Mouse (Mus musculus): Measurements from ENCODE around the gene Wfdc1. TPM values are rescaled to one million over a fixed set of nuclear protein-coding genes. Genes with fewer than 3 reads are reported as not detected.

Gene Wfdc1
- polyA plus RNA-seq, 1 experiment = 25.8 TPM

GRCm38 (mm10) chr8:119638261-119638660, 27.9 kb upstream of the Wfdc1 start:
- Histone ChIP-seq H3K27me3 (ENCODE audit: control insufficient read depth, insufficient read depth, low read length) (no peaks in the 10 kb centered on the region), H3K27ac (ENCODE audit: control insufficient read depth, insufficient read depth, low read depth, low read length) (no peak overlapping the region), H3K4me3 (ENCODE audit: control insufficient read depth, low read depth, low read length) (no peak overlapping the region), H3K4me1 (ENCODE audit: control insufficient read depth, insufficient read depth, low read length) (peaks cover 8% of the 10 kb centered on the region), H3K36me3 (ENCODE audit: control insufficient read depth, insufficient read depth, low read length) (no peaks in the 10 kb centered on the region)
- no peak for TF ChIP-seq POLR2A (IDR thresholded peaks at IDR 0.05; ENCODE audit: control insufficient read depth, low read depth, low read length)
- no peak for TF ChIP-seq CTCF (IDR thresholded peaks at IDR 0.05; ENCODE audit: control insufficient read depth, insufficient read depth, insufficient replicate concordance, low read depth, low read length)

GRCm38 (mm10) chr8:119639798-119640197, 26.4 kb upstream of the Wfdc1 start:
- Histone ChIP-seq H3K36me3 (ENCODE audit: control insufficient read depth, insufficient read depth, low read length) (no peaks in the 10 kb centered on the region), H3K4me1 (ENCODE audit: control insufficient read depth, insufficient read depth, low read length) (peaks cover 7% of the 10 kb centered on the region), H3K4me3 (ENCODE audit: control insufficient read depth, low read depth, low read length) (no peak overlapping the region), H3K27me3 (ENCODE audit: control insufficient read depth, insufficient read depth, low read length) (no peaks in the 10 kb centered on the region), H3K27ac (ENCODE audit: control insufficient read depth, insufficient read depth, low read depth, low read length) (peak overlapping the region; percentile 25)
- no peak for TF ChIP-seq POLR2A (IDR thresholded peaks at IDR 0.05; ENCODE audit: control insufficient read depth, low read depth, low read length)
- TF ChIP-seq CTCF (IDR thresholded peaks at IDR 0.05; ENCODE audit: control insufficient read depth, insufficient read depth, insufficient replicate concordance, low read depth, low read length) = no peak

- H3K4me1 ChIP-seq (ENCODE audit: control insufficient read depth, insufficient read depth, low read length) = peaks cover 7% of the 10 kb centered on the region
- no peaks in the 10 kb centered on the region for H3K27me3 ChIP-seq (ENCODE audit: control insufficient read depth, insufficient read depth, low read length)
- no peak overlapping the region for H3K4me3 ChIP-seq (ENCODE audit: control insufficient read depth, low read depth, low read length)
- TF ChIP-seq POLR2A (IDR thresholded peaks at IDR 0.05; ENCODE audit: control insufficient read depth, low read depth, low read length) (no peak), CTCF (IDR thresholded peaks at IDR 0.05; ENCODE audit: control insufficient read depth, insufficient read depth, insufficient replicate concordance, low read depth, low read length) (no peak)
- H3K36me3 ChIP-seq (ENCODE audit: control insufficient read depth, insufficient read depth, low read length) = no peaks in the 10 kb centered on the region
- H3K27ac ChIP-seq (ENCODE audit: control insufficient read depth, insufficient read depth, low read depth, low read length) = no peak overlapping the region
These were observed 25.1 kb upstream of the Wfdc1 start for GRCm38 (mm10) chr8:119641058-119641457.

- no peak overlapping the region for H3K27ac ChIP-seq (ENCODE audit: control insufficient read depth, insufficient read depth, low read depth, low read length)
- H3K36me3 ChIP-seq (ENCODE audit: control insufficient read depth, insufficient read depth, low read length) = no peaks in the 10 kb centered on the region
- no peak for TF ChIP-seq POLR2A (IDR thresholded peaks at IDR 0.05; ENCODE audit: control insufficient read depth, low read depth, low read length)
- no peak for TF ChIP-seq CTCF (IDR thresholded peaks at IDR 0.05; ENCODE audit: control insufficient read depth, insufficient read depth, insufficient replicate concordance, low read depth, low read length)
These were observed 23.2 kb upstream of the Wfdc1 start for GRCm38 (mm10) chr8:119642960-119643359.

GRCm38 (mm10) chr8:119644429-119644960, 21.7 kb upstream of the Wfdc1 start:
- no peaks in the 10 kb centered on the region for H3K27me3 ChIP-seq (ENCODE audit: control insufficient read depth, insufficient read depth, low read length)
- no peak overlapping the region for H3K4me3 ChIP-seq (ENCODE audit: control insufficient read depth, low read depth, low read length)
- H3K36me3 ChIP-seq (ENCODE audit: control insufficient read depth, insufficient read depth, low read length) = no peaks in the 10 kb centered on the region
- no peak overlapping the region for H3K27ac ChIP-seq (ENCODE audit: control insufficient read depth, insufficient read depth, low read depth, low read length)
- TF ChIP-seq CTCF (IDR thresholded peaks at IDR 0.05; ENCODE audit: control insufficient read depth, insufficient read depth, insufficient replicate concordance, low read depth, low read length) = no peak
- TF ChIP-seq POLR2A (IDR thresholded peaks at IDR 0.05; ENCODE audit: control insufficient read depth, low read depth, low read length) = no peak
- H3K4me1 ChIP-seq (ENCODE audit: control insufficient read depth, insufficient read depth, low read length) = no peaks in the 10 kb centered on the region; the same call in 1 of the 2 replicates

More at GRCm38 (mm10) chr8:119642960-119643359, 23.2 kb upstream of the Wfdc1 start:
- H3K27me3 ChIP-seq (ENCODE audit: control insufficient read depth, insufficient read depth, low read length) = no peaks in the 10 kb centered on the region
- H3K4me3 ChIP-seq (ENCODE audit: control insufficient read depth, low read depth, low read length) = no peak overlapping the region
- H3K4me1 ChIP-seq (ENCODE audit: control insufficient read depth, insufficient read depth, low read length) = no peaks in the 10 kb centered on the region; the same call in 1 of the 2 replicates

GRCm38 (mm10) chr8:119644981-119645597, 21.1 kb upstream of the Wfdc1 start:
- Histone ChIP-seq H3K27me3 (ENCODE audit: control insufficient read depth, insufficient read depth, low read length) (no peaks in the 10 kb centered on the region), H3K4me3 (ENCODE audit: control insufficient read depth, low read depth, low read length) (no peak overlapping the region), H3K36me3 (ENCODE audit: control insufficient read depth, insufficient read depth, low read length) (no peaks in the 10 kb centered on the region), H3K4me1 (ENCODE audit: control insufficient read depth, insufficient read depth, low read length) (no peaks in the 10 kb centered on the region; the same call in 1 of the 2 replicates), H3K27ac (ENCODE audit: control insufficient read depth, insufficient read depth, low read depth, low read length) (no peak overlapping the region)
- TF ChIP-seq CTCF (IDR thresholded peaks at IDR 0.05; ENCODE audit: control insufficient read depth, insufficient read depth, insufficient replicate concordance, low read depth, low read length) (no peak), POLR2A (IDR thresholded peaks at IDR 0.05; ENCODE audit: control insufficient read depth, low read depth, low read length) (no peak)

GRCm38 (mm10) chr8:119646197-119646596, 20.0 kb upstream of the Wfdc1 start:
- peak overlapping the region; percentile 73 for H3K27ac ChIP-seq (ENCODE audit: control insufficient read depth, insufficient read depth, low read depth, low read length)
- H3K4me1 ChIP-seq (ENCODE audit: control insufficient read depth, insufficient read depth, low read length) = no peaks in the 10 kb centered on the region; the same call in 1 of the 2 replicates
- no peaks in the 10 kb centered on the region for H3K36me3 ChIP-seq (ENCODE audit: control insufficient read depth, insufficient read depth, low read length)
- no peak for TF ChIP-seq POLR2A (IDR thresholded peaks at IDR 0.05; ENCODE audit: control insufficient read depth, low read depth, low read length)
- peak; percentile 47; the same call in 1 of the 2 replicates for TF ChIP-seq CTCF (IDR thresholded peaks at IDR 0.05; ENCODE audit: control insufficient read depth, insufficient read depth, insufficient replicate concordance, low read depth, low read length)
- no peaks in the 10 kb centered on the region for H3K27me3 ChIP-seq (ENCODE audit: control insufficient read depth, insufficient read depth, low read length)
- H3K4me3 ChIP-seq (ENCODE audit: control insufficient read depth, low read depth, low read length) = no peak overlapping the region
